Mouse (Mus musculus): ENCODE measurements at regions not wholly inside any gene's neighbourhood (a gene's known extent, or its start where the extent isn't known, plus 50 kb on each side); places are given as distances from the start of the nearest gene placed in this dataset.

DNA sequence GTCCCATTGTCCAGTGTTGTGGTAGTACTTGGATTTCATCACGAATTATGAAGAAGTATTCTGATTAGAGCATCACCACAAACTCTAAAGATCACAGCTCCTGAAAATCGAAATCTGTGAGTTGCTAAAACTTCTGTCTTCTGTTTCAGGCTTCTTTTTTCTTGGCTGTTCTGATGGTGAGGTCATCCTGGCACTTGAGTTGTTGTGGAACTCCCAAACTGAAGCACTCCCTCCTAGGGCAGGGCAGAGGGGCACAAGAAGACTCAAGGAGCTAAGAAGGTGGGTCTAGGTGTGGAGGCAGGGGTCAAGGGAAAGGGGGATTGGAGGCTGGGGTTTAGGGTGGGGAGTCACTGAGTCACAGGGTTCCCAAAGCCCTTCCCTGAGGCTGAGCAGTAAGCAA lies 232.3 kb downstream of the Dact1 start:
- no peak for ATAC-seq (ENCODE audit: low FRiP score, low read depth)
- peak overlapping the region; percentile 45 for H3K27ac ChIP-seq (replicated peaks)
- H3K4me3 ChIP-seq: no peak overlapping the region
- WGBS: 80% methylated on average over 2 of the region's 2 CpGs
- no peaks in the 10 kb centered on the region for H3K27me3 ChIP-seq
- H3K9ac ChIP-seq: no peak overlapping the region
- peaks cover 17% of the 10 kb centered on the region for H3K4me1 ChIP-seq (replicated peaks)
- H3K9me3 ChIP-seq: no peaks in the 10 kb centered on the region
- no peaks in the 10 kb centered on the region for H3K36me3 ChIP-seq
- H3K4me2 ChIP-seq: no peak overlapping the region

DNA sequence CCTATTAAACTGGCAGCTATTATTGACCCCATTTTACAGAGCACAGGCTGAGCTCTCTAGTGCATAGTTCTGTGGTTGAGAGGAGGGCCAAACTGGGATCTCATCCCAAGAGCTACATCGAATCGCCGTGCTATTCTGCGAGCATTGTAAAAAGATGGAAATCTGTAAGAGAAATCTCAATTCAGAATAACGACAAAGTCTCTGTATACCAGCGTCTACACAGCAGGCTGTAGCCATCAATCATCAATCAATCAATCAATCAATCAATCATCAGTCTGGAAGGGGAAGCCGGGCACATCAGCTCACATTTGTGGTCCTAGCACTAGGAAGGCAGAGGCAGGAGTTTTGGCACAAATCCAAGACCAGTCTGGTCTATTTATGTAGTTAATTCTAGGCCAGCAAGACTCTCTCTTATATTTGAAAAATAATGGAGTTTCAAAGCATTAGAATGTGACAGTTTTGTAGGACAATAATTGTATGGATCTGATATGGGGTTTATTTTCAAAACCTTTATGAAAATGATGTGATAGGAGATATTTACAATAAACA lies 234.0 kb downstream of the Dact1 start:
- H3K4me3 ChIP-seq: no peak overlapping the region
- H3K4me2 ChIP-seq: no peak overlapping the region
- WGBS: 63% methylated on average over 7 of the region's 7 CpGs
- H3K27ac ChIP-seq (replicated peaks): no peak overlapping the region
- H3K27me3 ChIP-seq: no peaks in the 10 kb centered on the region
- H3K9ac ChIP-seq: no peak overlapping the region
- no peaks in the 10 kb centered on the region for H3K36me3 ChIP-seq
- H3K4me1 ChIP-seq (replicated peaks): peaks cover 17% of the 10 kb centered on the region
- H3K9me3 ChIP-seq: no peaks in the 10 kb centered on the region
- no peak for ATAC-seq (ENCODE audit: low FRiP score, low read depth)

GRCm38 (mm10) chr12:71544401-71545159 lies 234.9 kb downstream of the Dact1 start:
- H3K4me1 ChIP-seq (replicated peaks): peaks cover 21% of the 10 kb centered on the region
- no peak overlapping the region for H3K9ac ChIP-seq
- H3K4me3 ChIP-seq: no peak overlapping the region
- H3K27ac ChIP-seq (replicated peaks): no peak overlapping the region
- H3K36me3 ChIP-seq: no peaks in the 10 kb centered on the region
- H3K4me2 ChIP-seq: no peak overlapping the region
- no peak for ATAC-seq (ENCODE audit: low FRiP score, low read depth)
- no peaks in the 10 kb centered on the region for H3K27me3 ChIP-seq
- no peaks in the 10 kb centered on the region for H3K9me3 ChIP-seq
- WGBS: 67% methylated on average over 8 of the region's 8 CpGs

- Histone ChIP-seq H3K4me3 (no peak overlapping the region), H3K9me3 (no peaks in the 10 kb centered on the region), H3K27me3 (no peaks in the 10 kb centered on the region), H3K27ac (replicated peaks) (no peak overlapping the region), H3K4me1 (replicated peaks) (peaks cover 21% of the 10 kb centered on the region), H3K9ac (no peak overlapping the region), H3K4me2 (no peak overlapping the region), H3K36me3 (no peaks in the 10 kb centered on the region)
- WGBS: 88% methylated on average over 9 of the region's 9 CpGs
- no peak for ATAC-seq (ENCODE audit: low FRiP score, low read depth)
These were observed 237.0 kb downstream of the Dact1 start for GRCm38 (mm10) chr12:71546523-71547265.

GRCm38 (mm10) chr12:71549336-71549735 lies 239.7 kb downstream of the Dact1 start:
- Histone ChIP-seq H3K9ac (no peak overlapping the region), H3K36me3 (no peaks in the 10 kb centered on the region), H3K27ac (replicated peaks) (no peak overlapping the region), H3K9me3 (no peaks in the 10 kb centered on the region), H3K4me1 (replicated peaks) (0 out of 2 replicates have a peak, but pooled peaks cover 4% of the 10 kb centered on the region), H3K4me3 (no peak overlapping the region), H3K27me3 (no peaks in the 10 kb centered on the region), H3K4me2 (no peak overlapping the region)
- no peak for ATAC-seq (ENCODE audit: low FRiP score, low read depth)
- 47% methylated on average over 6 of the region's 6 CpGs for WGBS

DNA sequence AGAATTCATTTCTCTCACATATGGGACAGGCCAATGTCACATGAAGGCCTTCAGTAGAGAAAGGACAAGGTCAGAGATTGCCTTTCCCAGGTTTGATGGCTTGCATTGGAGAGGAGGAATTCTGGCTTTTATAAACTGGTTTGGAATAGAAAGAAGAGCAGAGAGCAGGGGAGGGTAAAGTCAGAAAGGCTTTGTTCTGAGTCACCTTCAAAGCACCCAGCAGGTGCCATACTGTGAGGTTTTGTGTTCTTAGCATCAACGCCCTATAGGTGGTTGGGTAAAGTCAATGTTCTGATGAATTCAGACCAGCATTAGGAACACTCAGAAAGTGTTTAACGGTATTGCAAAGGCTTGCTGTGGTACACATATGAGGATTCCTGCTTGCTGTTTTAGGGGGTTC lies 244.5 kb downstream of the Dact1 start:
- WGBS: 61% methylated on average over 2 of the region's 2 CpGs
- no peak overlapping the region for H3K4me3 ChIP-seq
- H3K9me3 ChIP-seq: no peaks in the 10 kb centered on the region
- H3K4me2 ChIP-seq: no peak overlapping the region
- 0 out of 2 replicates have a peak, but pooled peaks cover 2% of the 10 kb centered on the region for H3K4me1 ChIP-seq (replicated peaks)
- no peak for ATAC-seq (ENCODE audit: low FRiP score, low read depth)
- H3K36me3 ChIP-seq: no peaks in the 10 kb centered on the region
- H3K27ac ChIP-seq (replicated peaks): no peak overlapping the region
- H3K27me3 ChIP-seq: no peaks in the 10 kb centered on the region
- H3K9ac ChIP-seq: no peak overlapping the region

DNA sequence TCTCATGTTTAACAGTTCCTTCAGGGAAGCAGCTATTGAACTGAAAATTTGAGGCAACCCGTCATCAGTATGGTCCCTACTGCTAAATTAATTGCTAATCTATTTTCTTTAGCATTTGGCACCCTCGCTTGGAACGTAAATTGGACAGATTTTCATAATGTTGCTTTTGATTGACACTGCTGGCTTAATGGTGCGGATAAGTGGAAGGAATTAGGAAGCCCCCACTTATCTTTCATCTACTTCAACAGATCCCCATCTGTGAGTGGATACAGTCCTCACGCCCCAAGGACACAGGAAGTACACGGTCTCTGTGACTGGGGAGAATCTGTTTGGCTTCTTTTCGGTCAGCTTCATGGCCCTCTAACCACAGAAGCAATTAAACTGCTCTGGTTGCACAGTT lies 251.6 kb downstream of the Dact1 start:
- no peak overlapping the region for H3K4me2 ChIP-seq
- no peak overlapping the region for H3K9ac ChIP-seq
- no peaks in the 10 kb centered on the region for H3K9me3 ChIP-seq
- H3K4me1 ChIP-seq (replicated peaks): peaks cover 13% of the 10 kb centered on the region; the same call in 1 of the 2 replicates
- H3K4me3 ChIP-seq: no peak overlapping the region
- H3K27me3 ChIP-seq: no peaks in the 10 kb centered on the region
- no peak for ATAC-seq (ENCODE audit: low FRiP score, low read depth)
- H3K36me3 ChIP-seq: no peaks in the 10 kb centered on the region
- H3K27ac ChIP-seq (replicated peaks): no peak overlapping the region
- 45% methylated on average over 7 of the region's 7 CpGs for WGBS

- WGBS: 91% methylated on average over 8 of the region's 8 CpGs
- Histone ChIP-seq H3K4me3 (no peak overlapping the region), H3K4me2 (no peak overlapping the region), H3K27me3 (no peaks in the 10 kb centered on the region), H3K4me1 (replicated peaks) (peaks cover 13% of the 10 kb centered on the region; the same call in 1 of the 2 replicates), H3K9me3 (no peaks in the 10 kb centered on the region), H3K9ac (no peak overlapping the region), H3K27ac (replicated peaks) (no peak overlapping the region), H3K36me3 (no peaks in the 10 kb centered on the region)
- peak; percentile 42; the same call in 1 of the 2 replicates for ATAC-seq (ENCODE audit: low FRiP score, low read depth)
These were observed 252.4 kb downstream of the Dact1 start for GRCm38 (mm10) chr12:71561918-71562572.

DNA sequence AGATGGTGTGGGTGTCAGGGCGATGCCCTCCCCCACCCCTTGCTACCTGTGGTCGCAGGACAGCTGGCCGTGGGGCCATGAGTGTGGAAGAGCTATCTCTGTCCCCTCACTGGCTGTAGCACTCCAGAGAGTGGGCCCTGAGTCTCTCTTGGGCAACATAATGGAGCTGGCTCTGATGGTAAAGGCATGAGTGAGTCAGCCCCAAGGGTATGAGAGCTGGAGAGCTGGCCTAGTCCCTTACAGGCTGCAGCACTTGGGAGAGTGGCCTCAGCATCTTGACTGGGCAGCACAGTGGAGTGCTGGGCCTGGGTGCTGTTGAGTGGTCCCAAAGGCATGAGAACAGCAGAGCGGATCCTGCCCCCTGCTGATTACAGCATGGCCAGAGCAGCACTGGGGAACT lies 253.5 kb downstream of the Dact1 start:
- Histone ChIP-seq H3K4me3 (no peak overlapping the region), H3K27me3 (no peaks in the 10 kb centered on the region), H3K36me3 (no peaks in the 10 kb centered on the region), H3K9ac (no peak overlapping the region), H3K9me3 (no peaks in the 10 kb centered on the region), H3K4me1 (replicated peaks) (peaks cover 13% of the 10 kb centered on the region; the same call in 1 of the 2 replicates), H3K4me2 (no peak overlapping the region), H3K27ac (replicated peaks) (no peak overlapping the region)
- 94% methylated on average over 4 of the region's 4 CpGs for WGBS
- no peak for ATAC-seq (ENCODE audit: low FRiP score, low read depth)

GRCm38 (mm10) chr12:71566371-71566770 lies 256.7 kb downstream of the Dact1 start:
- WGBS: 95% methylated on average over 3 of the region's 3 CpGs
- ATAC-seq (ENCODE audit: low FRiP score, low read depth): no peak
- H3K27ac ChIP-seq (replicated peaks): no peak overlapping the region

DNA sequence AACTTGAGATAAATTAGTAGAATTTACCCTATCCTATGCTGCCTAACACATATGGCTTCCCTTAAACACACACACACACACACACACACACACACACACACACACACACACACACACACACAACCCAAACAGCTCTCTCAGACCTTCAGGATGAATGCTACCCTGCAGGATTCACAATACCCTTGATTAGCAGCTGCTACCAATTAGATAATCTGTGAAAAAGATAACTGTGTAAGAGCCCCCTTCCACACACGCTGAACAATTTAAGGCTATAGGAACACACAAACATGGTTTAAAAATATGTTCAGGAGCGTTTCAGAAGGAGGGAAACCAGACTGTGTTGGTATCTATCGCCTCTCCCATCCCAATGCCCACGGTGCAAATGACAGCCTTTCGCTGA lies 258.6 kb downstream of the Dact1 start:
- Histone ChIP-seq H3K4me2 (no peak overlapping the region), H3K27ac (replicated peaks) (no peak overlapping the region), H3K4me1 (replicated peaks) (peaks cover 18% of the 10 kb centered on the region), H3K36me3 (no peaks in the 10 kb centered on the region), H3K9ac (no peak overlapping the region), H3K27me3 (no peaks in the 10 kb centered on the region), H3K9me3 (no peaks in the 10 kb centered on the region), H3K4me3 (no peak overlapping the region)
- ATAC-seq (ENCODE audit: low FRiP score, low read depth): no peak
- WGBS: 76% methylated on average over 5 of the region's 5 CpGs

More at GRCm38 (mm10) chr12:71566371-71566770, 256.7 kb downstream of the Dact1 start:
- Histone ChIP-seq H3K27me3 (no peaks in the 10 kb centered on the region), H3K9ac (no peak overlapping the region), H3K36me3 (no peaks in the 10 kb centered on the region), H3K4me1 (replicated peaks) (peaks cover 17% of the 10 kb centered on the region; the same call in 1 of the 2 replicates), H3K4me2 (no peak overlapping the region), H3K9me3 (no peaks in the 10 kb centered on the region), H3K4me3 (no peak overlapping the region)
